Mouse (Mus musculus) adrenal gland, postnatal 4 days (tissue): ENCODE measurements around the gene Kcnj6. TPM values are rescaled to one million over a fixed set of nuclear protein-coding genes. Genes with fewer than 3 reads are reported as not detected.
"Not testable (repeated sequence)": the region's sequence is repeated elsewhere in the genome, so short reads cannot be mapped to it uniquely, and the experiment has no call there.

Experiments used
- DNase-seq, 2 experiments: peaks; one replicate each; pipeline ENCODE4 v3.0.0; 2021 to 2022; ENCODE audit warnings: low spot score in 2 of 2, mixed read lengths in 2 of 2
- total RNA-seq, 2 experiments: library from RNA; stranded (reverse); gene quantifications; 2 replicates each; pipeline ENCODE4 v1.2.3; 2021

Gene Kcnj6
- total RNA-seq, 2 experiments from 2014 or later = 0.22 to 0.56 TPM

DNA sequence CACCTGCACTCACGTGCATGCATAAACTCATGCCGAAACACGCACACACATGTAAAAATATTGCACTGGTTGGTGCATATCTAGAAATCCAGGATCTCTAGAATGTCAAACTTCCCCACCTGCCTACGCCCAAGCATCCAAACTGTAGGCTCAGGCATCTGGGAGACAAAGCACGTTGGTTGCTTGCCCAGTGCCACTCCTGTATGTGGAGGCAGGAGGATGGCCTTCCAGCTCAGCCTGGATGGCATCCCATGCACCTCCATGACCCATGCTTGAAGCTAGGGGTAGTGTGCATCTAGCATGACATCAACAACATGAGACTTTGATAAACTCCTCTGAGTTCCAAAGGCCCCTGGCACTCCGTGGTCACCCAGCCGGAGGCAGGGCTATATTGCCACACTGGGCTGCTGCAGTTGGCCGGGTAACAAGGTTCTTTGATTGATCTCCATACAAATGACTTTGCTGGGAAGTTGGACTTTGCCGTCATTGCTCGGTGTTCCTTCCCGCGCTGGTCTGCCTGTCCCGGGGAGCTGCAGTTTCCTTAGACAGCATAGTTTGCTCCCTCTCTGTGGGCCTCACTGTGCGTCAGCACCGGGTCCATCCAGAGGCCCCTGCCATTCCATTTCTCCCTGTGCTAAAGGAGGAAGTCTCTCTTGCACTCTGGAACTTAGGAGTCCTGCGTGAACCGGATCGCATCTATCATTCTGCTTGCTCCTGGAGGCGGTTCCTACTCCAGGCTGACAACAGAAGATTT is 144.9 kb downstream of the Kcnj6 start:
- DNase-seq = no peak

DNA sequence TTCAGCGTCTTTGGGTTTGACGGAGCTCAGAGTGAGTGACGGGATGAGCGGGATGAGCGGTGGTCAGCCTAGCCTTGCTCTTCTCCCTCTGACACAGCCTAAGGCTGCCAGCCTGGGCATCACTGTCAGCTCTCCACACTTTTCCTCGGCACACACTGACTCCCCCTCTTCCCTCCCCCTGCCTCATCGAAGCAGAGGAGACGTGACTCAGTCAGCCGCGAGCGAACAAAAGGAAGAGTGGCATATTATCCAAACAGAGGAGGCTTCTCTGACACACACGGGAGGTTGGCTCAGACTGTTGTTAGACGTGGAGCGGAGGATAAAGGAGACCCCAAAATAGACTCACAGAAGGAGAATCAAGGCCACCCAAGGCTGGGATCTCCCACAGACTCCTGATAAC is 147.1 kb downstream of the Kcnj6 start:
- DNase-seq = no peak

DNA sequence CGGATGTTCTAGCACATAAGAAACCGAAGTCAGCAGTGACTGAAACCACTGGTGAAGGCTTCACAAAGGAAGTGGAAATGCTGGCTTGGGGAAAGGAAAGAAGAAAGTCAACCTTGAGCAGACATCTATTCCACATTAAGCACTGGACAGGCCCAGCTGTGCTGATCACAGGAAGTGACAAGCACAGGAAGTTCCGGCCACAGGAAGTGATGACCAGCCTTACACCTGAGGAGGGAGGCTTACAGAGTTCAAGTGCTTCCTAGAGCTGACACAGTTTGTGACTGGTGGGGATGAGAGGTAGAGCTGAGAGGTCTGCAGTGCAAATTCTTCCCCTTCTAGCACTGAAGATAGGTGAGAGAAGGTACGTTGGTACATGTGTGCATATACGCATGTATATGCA is 151.5 kb downstream of the Kcnj6 start:
- no peak for DNase-seq

DNA sequence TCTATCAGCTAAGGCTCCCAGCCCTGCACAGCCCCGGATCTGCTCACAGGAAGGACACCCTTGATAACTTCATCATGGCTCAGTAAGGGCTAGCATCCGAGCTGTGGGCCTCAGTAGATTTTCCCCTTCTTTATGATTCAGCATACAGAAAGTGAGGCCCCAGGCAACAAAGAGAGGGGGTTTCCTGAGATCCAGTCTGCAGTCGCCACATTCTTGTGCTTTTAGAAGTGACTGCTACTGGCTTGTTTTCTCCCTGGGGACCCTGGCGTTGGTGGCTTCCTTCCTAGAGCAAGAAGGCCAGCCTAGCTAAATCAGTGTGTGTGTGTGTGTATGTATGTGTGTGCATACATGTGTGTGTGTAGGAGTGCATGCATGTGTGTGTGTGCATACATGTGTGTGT is 152.7 kb downstream of the Kcnj6 start:
- no peak for DNase-seq

DNA sequence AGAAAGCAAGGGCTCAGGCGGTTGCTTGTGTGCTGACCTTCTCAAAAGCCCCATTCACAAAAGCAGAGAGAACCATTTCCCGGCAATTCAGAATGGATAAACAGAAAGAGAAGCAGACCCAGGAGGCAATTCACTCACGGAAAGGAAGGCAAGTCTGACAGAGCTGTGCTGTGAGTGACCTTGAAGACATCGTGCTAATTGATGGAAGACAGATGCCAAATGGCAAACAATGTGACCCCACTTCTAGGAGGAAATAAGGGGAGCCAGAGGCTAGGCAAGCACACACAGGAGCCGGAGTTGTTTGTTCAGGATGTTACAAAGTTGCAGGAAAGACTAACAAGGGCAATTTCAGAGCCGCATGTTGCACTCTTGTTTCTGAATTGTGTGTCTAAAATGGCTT is 158.1 kb downstream of the Kcnj6 start:
- DNase-seq = no peak

DNA sequence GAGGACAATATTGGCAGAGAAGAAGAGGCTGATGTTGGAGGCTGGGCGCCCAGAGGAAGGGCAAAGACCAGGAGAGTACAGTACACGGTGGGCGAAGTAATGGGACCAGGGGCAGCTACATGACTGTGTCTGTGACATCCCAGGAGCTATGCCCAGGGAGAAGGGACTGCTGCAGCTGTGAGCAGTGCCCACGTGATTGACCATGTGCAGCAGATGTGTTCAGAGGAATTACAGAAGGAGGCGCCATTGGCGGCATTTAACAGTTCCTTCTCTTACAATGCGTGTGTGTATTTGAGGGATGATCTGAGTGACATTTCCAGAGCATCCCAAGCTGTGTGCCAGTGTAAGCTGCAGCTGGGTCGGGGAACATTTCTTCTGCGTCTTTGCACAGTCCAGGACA is 159.6 kb downstream of the Kcnj6 start:
- DNase-seq = no peak

DNA sequence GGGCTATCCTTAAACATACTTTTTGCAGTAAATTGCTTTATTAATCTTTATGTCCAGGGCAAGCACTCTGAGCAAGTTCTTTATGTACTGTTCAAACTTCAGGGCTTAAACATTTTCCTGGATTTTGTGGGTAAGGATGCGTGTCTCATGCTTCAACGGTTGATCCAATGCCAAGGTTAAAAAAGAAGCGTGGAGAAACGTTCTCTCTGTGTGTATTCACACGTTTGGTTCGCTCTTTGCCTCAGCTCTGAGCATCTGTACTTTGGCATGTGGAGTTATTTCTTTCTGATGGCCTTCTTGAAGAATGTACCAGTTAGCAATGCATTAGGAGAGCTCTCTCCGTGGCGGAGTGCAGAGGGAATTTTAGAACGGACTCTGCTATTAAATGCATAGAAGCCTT is 163.0 kb downstream of the Kcnj6 start:
- DNase-seq = no peak

DNA sequence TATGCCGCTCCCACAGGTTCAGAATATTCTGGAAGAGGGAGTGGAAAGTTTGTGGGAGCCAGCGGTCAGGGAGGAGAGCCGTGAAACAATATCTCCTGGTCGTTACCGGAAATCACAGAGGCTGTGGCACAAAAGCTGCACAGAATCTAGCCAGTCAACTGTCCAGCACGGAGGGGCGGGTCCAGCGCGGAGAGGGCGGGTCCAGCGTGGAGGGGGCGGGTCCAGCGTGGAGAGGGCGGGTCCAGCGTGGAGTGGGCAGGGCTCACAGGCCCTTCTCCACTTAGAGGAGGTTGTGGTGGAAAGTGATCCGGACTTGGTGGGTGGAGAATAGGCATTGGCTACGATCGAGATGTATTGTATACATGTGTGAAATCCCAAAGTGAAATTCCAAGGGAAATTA is 169.3 kb downstream of the Kcnj6 start:
- no peak for DNase-seq

DNA sequence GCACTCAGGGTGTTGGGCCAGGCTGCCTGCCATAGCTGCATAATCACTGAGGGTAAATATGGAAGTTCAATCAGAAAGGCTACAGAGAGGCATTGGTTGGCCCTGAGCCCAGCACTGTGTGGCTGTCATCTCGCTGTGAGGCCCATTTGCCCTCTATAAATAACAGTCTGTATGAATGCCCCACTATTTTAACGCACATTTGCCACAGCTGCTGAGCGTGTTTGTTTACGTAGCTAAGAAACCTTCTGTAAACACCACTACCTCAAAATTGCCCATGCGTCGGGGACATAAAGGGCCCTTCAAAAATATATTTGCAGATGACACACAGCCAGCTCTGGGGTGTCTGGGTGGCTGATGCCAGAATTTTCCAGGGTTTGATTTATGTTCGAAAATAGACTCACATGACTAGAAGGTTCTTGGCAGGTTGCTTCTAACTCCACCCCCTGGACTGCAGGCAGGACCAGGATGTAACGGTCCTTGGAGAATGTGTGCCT is 170.4 kb downstream of the Kcnj6 start:
- DNase-seq = no peak

DNA sequence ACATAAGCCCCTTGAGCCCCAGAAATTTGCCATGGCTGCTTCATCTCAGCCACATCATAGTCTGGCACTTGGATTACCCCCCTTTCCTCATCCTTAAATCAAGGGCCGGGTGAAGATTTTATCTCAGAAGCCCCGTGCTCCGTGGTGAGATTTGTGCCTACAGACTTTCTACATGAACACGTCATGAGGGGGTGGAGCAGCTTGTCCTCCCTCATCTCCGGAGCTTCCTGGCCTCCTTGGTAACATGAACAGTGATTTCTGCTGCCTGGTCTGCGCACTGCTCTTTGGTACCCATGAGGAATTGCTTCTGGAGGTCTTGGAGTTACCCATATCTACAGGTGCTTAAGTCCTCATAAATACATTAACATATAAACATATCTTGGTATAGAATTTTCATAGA is 172.2 kb downstream of the Kcnj6 start:
- no peak for DNase-seq

DNA sequence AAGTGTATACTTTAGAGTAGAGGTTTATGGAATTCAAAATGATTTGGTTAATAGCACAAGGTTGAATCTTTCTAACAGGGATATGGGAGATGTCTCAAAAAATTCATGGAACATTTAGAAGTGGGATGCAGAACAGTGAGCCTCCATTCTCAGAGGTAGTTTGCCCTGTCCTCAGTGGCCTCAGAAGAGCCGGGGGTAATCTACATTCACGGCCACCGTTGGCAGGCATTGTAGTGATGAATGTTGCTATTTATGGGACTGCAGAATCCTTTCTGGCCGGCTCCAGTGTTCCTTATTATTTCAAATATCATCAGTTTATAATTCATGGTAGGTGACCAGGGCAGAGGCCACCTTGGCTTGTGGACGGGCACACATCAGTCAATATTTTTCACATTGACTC is 174.9 kb downstream of the Kcnj6 start:
- DNase-seq = no peak

DNA sequence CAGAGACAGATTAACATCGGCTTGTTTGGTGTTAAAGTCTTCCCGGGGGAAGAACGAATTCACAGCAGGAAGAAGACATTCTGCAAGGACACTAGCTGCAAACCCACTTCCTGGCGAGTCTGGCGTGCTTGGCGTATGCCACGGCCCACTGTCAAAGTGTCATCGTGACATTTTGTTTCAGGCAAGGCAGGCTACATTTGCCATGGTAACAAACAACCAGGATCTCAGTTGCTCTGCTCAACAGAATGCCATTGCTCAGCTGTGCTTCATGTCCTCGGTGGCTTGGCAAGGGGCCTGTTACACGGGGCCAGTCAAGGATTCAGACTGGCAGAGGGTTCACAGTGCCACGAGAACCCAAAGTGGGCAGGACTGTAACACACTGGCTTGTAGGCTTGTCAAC is 175.9 kb downstream of the Kcnj6 start:
- no peak for DNase-seq

DNA sequence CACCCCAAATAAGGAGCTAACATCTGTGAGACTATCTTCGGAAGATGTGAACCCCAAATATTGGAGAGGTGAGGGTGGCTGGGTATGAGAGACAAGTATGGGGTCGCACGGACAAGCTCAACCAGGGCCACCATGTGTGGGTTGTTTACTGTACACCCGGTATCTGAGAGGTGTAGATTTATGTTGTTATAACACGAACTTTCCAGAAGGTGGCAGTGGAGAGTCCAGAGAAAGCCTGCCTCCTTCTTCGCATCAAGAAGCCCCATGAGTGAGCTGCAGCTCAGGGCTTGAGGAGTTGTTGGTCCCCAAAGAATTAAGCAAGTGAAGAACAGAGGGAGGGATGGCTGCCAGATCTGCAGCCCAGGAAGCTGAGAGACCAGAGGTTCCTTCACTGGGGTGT is 181.1 kb downstream of the Kcnj6 start:
- DNase-seq = no peak

DNA sequence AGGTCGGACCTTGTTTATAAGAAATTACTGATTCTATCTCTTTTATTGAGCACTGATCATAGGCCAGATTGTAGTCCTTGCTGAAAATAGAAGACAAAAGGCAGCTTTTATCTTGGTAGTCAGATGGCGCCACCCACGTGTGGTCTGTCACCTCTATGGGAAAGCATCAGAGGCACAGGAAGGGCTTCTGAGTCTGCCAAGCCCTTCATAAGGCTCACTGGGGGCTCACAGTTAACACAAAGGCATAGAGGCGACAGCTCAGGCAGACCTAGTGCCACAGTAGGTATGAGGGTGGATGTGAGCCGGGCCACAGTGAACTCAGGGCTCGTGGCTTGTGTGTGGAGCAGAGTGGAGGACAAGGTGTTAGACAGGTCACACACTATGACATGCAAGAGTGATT is 181.6 kb downstream of the Kcnj6 start:
- DNase-seq = no peak

DNA sequence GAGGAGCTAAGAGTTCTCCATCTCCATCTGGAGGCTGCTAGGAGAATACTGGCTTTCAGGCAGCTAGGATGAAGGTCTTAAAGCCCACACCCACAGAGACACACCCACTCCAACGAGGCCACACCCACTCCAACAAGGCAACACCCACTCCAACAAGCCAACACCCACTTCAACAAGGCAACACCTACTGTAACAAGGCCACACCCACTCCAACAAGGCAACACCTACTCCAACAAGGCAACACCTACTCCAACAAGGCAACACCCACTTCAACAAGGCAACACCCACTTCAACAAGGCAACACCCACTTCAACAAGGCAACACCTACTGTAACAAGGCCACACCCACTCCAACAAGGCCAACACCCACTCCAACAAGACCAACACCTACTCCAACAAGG is 188.2 kb downstream of the Kcnj6 start:
- not testable (repeated sequence) for DNase-seq

DNA sequence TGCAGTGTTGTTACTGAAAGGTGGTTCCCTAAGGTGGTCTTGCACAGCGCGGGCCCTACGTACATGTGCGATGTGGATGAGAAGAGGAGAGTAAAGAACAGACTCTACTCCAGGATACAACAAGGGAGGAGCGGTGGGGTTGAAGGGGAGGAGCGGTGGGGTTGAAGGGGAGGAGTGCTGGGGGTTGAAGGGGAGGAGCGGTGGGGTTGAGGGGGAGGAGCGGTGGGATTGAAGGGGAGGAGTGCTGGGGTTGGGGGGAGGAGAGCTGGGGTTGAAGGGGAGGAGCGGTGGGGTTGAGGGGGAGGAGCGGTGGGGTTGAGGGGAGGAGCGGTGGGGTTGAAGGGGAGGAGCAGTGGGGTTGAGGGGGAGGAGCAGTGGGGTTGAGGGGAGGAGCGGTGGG is 199.3 kb downstream of the Kcnj6 start:
- no peak for DNase-seq

DNA sequence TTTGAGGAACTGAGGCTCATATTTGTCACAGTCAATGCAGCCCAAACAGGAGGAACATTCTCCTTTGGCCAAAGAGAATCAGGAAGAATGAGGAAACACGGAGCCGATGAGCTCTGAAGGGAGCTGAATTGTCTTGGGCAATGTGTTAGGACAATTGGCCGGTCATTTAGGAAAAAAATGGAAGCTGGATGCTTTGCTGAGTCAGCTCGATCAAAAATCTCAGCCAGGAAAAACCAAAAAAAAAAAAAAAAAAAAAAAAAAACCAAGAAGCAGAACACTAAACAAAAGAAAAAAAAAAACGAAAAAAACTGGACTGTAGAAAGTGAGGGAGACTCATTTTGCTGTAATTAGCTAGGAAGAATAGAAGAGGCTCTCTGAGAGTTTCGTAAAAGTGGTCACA is 200.1 kb downstream of the Kcnj6 start:
- DNase-seq = no peak

DNA sequence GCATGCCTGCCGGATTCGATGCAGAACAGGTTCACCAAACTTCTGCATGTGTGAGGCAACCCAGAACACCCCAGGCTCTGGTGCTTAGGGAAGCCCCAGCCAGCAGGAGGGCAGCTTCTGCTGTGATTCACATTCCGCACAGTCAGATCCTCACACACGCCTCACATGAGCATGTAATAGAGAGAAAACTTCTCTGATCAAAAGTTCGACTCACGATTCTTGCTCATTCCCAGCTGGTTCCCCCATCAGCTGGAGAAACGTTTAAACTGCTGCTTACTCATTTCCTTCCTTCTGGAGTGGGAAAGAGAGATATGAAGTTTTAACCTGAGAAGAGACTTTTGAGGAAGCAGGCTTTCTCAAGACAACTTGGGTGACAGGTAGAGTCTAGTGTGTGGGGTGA is 204.5 kb downstream of the Kcnj6 start:
- DNase-seq = no peak

DNA sequence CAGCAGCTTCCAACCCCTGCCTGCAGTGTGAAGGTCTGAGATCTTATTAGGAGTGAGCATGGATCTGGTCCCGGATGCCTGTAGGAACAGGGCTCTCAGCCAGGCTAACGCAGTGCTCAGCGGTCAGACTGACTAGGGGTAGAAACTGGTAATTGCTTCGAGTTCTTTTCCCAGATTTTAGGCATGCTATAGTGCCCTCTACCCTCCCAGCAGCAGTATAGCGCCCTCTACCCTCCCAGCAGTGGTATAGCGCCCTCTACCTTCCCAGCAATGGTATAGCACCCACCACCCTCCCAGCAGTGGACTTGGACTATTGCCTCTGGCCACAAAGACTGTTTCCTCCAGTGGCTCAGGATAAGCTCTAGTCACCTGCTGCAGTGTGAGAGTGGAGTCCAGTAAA is 207.5 kb downstream of the Kcnj6 start:
- DNase-seq = no peak

DNA sequence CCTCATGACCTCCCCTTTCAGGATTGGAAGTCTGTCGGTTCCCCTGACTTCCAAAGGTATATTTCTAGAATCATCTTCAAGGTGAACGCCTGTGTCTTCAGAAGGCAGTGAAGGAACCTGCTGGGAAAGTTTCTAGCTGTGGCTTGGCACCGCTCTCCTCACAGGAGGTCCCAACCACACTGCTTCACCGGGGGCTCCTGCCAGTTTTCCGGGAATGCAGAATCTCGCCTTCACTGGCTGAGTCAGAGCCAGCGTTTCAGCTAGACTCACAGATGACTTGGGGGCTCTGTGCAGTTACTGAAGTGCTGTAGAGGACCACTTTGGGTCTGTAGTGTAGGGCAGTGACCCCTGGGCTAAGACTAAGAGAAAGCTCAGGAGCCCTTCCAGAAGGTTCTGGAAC is 208.8 kb downstream of the Kcnj6 start:
- no peak for DNase-seq

DNA sequence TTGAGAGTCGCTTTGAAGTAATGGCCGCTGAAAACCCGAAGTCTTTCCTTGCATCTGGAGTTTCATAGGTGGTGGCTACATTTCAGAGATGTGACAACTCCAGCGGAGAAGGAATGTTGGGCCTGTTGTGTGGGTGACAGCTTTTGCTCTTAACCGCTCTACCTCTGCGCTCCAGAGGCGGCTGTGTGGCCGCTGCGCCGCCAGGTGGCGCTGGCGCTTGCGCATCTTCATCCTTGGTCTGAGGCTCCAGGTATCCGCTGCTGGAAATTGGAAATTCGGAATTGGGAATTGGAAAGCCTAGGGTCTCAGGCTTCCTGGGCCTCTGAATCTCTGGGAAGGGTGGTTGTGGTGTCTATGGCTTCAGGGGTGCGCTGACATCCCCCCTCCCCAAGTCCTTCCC is 209.3 kb downstream of the Kcnj6 start:
- peak; percentile 20 to 45 for DNase-seq

DNA sequence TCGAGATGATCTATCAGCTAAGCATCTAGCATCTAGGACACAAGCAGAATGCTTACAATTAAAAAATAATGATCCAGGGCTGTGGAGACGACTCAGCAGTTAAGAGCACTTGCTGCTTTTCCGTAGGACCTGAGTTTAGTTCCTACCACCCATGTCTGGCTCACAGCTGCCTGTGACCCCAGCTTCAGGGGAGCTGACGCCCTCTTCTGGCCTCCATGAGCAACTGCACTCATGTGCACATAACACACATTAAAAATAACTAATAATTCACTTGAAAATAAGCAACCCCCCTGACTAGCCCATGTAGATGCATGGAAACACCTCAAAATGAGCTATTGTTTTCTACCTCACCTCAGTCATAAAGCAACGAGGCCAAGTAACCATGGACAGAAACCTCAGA is 211.6 kb downstream of the Kcnj6 start:
- no peak for DNase-seq

DNA sequence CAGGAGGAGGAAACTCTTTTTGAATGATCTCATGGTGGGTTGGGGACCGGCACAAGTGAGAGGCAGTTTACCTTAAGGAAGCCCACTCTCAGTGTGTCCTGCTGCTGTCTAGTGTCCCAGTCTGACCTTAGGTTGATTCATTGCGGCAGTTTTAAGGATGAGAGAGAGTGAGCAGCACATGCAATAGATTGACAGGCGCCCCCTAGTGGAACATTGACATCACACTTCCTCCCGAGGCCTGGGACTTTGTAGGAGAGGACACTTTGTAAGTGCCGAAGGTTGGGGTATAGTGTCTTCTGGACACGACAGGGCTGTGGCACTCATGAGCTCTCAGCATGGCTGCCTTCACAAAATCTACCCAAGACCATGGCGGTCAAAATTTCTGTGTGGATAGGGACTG is 213.8 kb downstream of the Kcnj6 start:
- DNase-seq = no peak
